Mouse (Mus musculus) testis, adult 2 months (tissue): Measurements from ENCODE around the gene Aldh9a1.

Experiments
- CTCF ChIP-seq: fragments of 200-500 bp; IDR thresholded peaks from 2 replicates; pipeline ENCODE4 v1.5.1; 2012; ENCODE audit warnings: low read depth, mild to moderate bottlenecking, inconsistent platforms, low read length, moderate library complexity; ENCODE audit not compliant: control insufficient read depth, insufficient read depth, insufficient replicate concordance
- POLR2A ChIP-seq: fragments of 200-500 bp; IDR thresholded peaks from 2 replicates; pipeline ENCODE4 v1.6.1; 2012; ENCODE audit warnings: low read depth, mild to moderate bottlenecking, inconsistent platforms, low read length, moderate library complexity; ENCODE audit not compliant: control insufficient read depth

DNA sequence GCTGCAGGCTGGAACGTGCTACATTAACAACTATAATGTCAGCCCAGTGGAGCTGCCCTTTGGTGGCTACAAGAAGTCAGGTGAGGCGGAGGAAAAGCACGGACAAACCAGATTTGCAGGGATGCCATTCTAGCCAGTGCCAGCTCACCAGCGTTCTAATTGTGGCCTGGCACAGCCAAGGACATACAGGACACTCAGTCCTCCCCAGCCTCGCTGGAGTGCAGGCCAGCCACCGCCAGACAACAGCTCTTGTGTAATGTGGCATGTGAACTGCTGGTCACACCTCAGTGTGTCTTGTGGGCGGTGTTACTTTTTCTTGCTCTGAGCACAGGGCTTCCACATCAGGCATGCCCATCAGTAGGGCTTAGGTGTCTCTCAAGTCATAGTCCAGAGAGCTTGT lies 16.0 kb downstream of the Aldh9a1 start:
- TF ChIP-seq CTCF (no peak), POLR2A (no peak)
